Mouse (Mus musculus) gastrocnemius, adult 2 months (tissue): ENCODE results near the gene Ccndbp1. TPM values are rescaled to one million over a fixed set of nuclear protein-coding genes. Genes with fewer than 3 reads are reported as not detected.
"Not testable (repeated sequence)": the region's sequence is repeated elsewhere in the genome, so short reads cannot be mapped to it uniquely, and the experiment has no call there.

Experiments used
- DNase-seq: peaks from one replicate; pipeline ENCODE4 v3.0.0; 2022
- H3K27ac ChIP-seq: fragments of 200-600 bp; 2 replicates; pipeline ENCODE4 v1.8.1; 2022; ENCODE audit warnings: mild to moderate bottlenecking
- H3K4me3 ChIP-seq: fragments of 200-600 bp; 2 replicates; pipeline ENCODE4 v1.8.1; 2022; ENCODE audit warnings: mild to moderate bottlenecking, moderate library complexity
- CTCF ChIP-seq: fragments of 200-600 bp; IDR thresholded peaks from 2 replicates; pipeline ENCODE4 v1.8.1; 2022; ENCODE audit warnings: antibody characterized with exemption, mild to moderate bottlenecking, moderate library complexity
- intact Hi-C: fragments of 180-260 bp; cut with DNase I; formaldehyde crosslinking; loops from one replicate; pipeline ENCODE4 v1.15.1; 2025
- total RNA-seq, 2 experiments: library from RNA; stranded (reverse); gene quantifications; 2 replicates each; pipeline ENCODE4 v1.2.3; 2021

Gene Ccndbp1
- total RNA-seq, 2 experiments from 2014 or later: 20.9 to 21.1 TPM

DNA sequence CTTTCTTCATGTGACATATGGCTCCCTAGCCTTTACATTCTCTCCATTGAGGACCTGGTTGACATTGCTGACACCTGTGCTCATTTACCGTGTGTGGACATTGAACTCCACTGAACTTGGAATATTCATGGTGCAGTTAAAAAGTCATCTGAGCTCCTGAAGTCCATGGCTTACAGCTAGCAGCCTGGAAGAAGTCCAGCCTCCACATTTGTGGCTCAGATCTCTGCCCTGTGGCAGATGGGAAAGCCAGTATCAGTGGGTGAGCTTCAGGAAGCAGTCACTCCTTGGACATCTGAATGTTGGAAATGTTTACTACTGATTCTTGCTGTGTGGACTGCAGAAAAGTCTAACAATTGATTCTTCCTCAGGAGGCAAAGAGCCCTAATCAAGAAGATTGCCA, 1.2 kb upstream of the Ccndbp1 start:
- no peak for TF ChIP-seq CTCF
- intact Hi-C loops: no loop called here

GRCm38 (mm10) chr2:121008664-121009007, 433 bp downstream of the Ccndbp1 start:
- peak overlapping the region; percentile 85 for H3K27ac ChIP-seq
- H3K4me3 ChIP-seq: peak overlapping the region; percentile 79
- intact Hi-C loops: no loop called here
- TF ChIP-seq CTCF: no peak
- no peak for DNase-seq

More for the DNA sequence above, 1.2 kb upstream of the Ccndbp1 start:
- Histone ChIP-seq H3K27ac (peak overlapping the region; percentile 85; the same call in 1 of the 2 replicates), H3K4me3 (no peak overlapping the region)
- DNase-seq: no peak

DNA sequence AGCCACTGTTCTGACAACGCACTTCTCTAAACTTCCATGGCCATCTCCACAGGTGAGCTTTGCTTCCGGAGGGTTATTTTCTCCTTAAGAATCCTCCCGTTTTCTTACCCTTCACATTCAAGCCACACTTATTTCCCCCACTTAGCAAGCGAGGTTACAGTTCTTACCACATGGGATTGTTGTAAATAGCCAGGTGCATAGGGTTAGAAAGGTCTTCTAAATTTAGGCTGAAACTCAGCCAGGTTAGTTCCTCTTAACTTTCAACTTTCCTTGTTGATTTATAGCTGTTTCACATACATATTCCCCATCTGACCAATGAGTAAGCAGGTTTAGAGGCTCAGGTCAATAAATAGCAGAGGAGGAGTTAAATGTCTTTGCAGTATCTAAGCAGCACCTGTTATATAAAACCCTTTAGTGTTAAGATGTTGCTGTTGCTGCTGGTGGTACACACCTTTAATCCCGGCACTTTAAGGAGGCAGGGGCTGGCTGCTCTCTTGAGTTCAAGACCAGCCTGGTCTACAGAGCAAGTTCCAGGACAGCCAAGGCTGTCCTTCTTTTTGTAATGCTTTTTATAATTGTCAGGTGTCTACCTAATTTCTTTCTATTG, 971 bp downstream of the Ccndbp1 start:
- Histone ChIP-seq H3K4me3 (peak overlapping the region; percentile 79), H3K27ac (peak overlapping the region; percentile 85)
- intact Hi-C loops: no loop called here
- no peak for DNase-seq
- no peak for TF ChIP-seq CTCF

DNA sequence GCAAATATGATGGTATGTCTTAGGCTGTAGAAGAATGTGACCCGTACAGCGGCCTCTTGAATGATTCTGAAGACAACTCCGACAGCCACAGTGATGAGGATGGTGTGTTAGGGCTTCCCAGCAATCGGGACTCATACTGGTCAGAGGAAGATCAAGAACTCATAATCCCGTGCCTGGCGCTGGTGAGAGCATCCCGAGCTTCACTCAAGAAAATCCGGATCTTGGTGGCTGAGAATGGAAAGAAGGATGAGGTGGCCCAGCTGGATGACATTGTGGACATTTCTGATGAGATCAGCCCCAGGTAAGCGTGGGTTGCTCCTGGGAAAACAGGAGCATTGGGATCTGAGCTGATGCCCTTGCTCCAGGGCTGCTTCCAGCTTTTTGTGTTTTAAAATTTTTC, 4.5 kb downstream of the Ccndbp1 start:
- no peak for TF ChIP-seq CTCF
- intact Hi-C loops: no loop called here
- Histone ChIP-seq H3K4me3 (no peak overlapping the region), H3K27ac (no peak overlapping the region)
- no peak for DNase-seq

- Histone ChIP-seq H3K27ac (no peak overlapping the region), H3K4me3 (no peak overlapping the region)
- intact Hi-C loops: no loop called here
- no peak for TF ChIP-seq CTCF
- DNase-seq: no peak
Measured at GRCm38 (mm10) chr2:121015507-121015906, 7.3 kb downstream of the Ccndbp1 start.

- no peak overlapping the region for H3K4me3 ChIP-seq
- no peak overlapping the region for H3K27ac ChIP-seq
- DNase-seq: no peak
- no peak for TF ChIP-seq CTCF
- intact Hi-C loops: no loop called here
Measured at GRCm38 (mm10) chr2:121016226-121016625, 8.0 kb downstream of the Ccndbp1 start.

DNA sequence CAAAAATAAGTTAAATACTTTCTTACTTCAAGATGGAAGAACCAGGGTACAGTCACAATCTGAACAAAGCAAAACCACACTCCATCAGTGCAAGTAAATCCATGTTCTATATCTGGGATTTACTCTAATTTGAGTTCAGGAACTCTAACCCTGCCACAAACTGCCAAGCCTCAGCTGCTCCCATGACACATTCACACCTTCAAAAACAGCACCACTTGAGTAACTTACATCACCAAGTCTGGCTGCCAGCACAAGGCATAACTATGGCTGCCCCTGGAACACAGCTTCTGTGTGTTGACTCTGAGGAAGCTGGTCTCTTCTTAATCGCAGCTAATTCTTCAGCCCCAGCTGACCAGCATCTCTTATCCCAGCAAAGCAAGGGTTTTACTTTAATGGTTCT, 8.9 kb downstream of the Ccndbp1 start:
- peak overlapping the region; percentile 54; the same call in 1 of the 2 replicates for H3K27ac ChIP-seq
- TF ChIP-seq CTCF: no peak
- H3K4me3 ChIP-seq: no peak overlapping the region
- intact Hi-C loops: no loop called here
- DNase-seq: peak; percentile 24

DNA sequence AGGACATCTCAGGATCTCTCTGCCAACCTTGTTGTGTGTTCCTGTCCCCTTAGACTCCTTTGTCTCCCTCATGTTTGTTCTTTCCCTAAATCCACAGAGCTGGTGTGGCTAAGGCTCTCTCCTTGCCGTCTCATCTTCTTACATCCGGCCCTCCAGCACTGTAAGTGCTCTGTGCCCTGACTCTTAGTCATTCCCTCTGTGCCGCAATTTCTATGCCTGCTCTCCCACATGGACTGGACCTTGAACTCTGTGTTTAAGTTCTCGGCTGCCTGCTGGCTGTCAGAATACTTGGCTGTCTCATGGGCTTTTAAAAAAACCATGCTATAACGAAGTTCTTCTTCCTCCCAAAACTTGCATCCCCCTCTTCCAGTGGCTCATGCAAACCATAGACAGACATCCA, 14.7 kb downstream of the Ccndbp1 start:
- DNase-seq: no peak
- no peak for TF ChIP-seq CTCF
- no peak overlapping the region for H3K27ac ChIP-seq
- intact Hi-C loops: no loop called here
- H3K4me3 ChIP-seq: no peak overlapping the region

GRCm38 (mm10) chr2:121036733-121037341, 28.6 kb downstream of the Ccndbp1 start, which contains the start of gene Epb42:
Gene Epb42, minus strand, starts transcription at chr2:121037072.
- intact Hi-C loops: no loop called here
- no peak within 1 kb of the TSS for H3K4me3 ChIP-seq
- no peak for DNase-seq
- H3K27ac ChIP-seq: no peak within 1 kb of the TSS
- no peak for TF ChIP-seq CTCF

DNA sequence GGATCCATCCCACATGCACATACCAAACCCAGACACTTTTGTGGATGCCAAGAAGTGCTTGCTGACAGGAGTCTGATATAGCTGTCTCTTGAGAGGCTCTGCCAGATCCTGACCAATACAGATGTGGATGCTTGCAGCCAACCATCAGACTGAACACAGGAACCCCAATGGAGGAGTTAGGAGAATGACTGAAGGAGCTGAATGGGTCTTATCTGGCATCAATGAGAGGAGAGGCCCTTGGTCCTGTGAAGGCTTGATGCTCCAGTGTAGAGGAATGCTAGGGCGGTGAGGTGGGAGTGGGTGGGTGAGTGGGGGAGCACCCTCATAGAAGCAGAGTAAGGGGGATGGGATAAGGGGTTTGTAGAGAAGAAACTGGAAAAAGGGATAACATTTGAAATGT, 30.6 kb downstream of the Ccndbp1 start:
- H3K27ac ChIP-seq, DNase-seq, H3K4me3 ChIP-seq, intact Hi-C loops: not testable (repeated sequence)

DNA sequence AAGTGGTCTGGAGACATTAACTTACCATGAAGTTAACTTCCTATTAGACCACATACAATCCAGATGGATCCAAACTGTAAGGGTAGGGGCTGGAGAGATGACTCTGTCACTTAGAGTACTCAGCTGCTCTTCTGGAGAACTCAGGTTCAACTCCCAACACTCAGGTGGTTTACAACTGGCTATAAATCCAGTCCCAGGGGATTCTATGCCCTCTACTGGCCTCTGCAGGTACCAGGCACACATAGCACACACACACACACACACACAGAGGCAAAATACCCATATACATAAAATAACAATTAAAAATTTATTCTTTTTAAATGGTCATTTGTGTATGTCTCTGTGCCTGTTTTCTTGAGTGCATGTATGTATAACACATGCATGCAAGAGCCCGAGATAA, 31.2 kb downstream of the Ccndbp1 start:
- Histone ChIP-seq H3K4me3 (no peak overlapping the region), H3K27ac (no peak overlapping the region)
- DNase-seq: no peak
- TF ChIP-seq CTCF: no peak
- intact Hi-C loops: no loop called here

GRCm38 (mm10) chr2:121041098-121041497, 32.9 kb downstream of the Ccndbp1 start:
- intact Hi-C loops: loop anchor here (5.0 kb wide), 1 partner anchor 61 kb away; no protein-coding TSS in a partner anchor

GRCm38 (mm10) chr2:121045653-121046052, 37.5 kb downstream of the Ccndbp1 start:
- no peak overlapping the region for H3K4me3 ChIP-seq
- TF ChIP-seq CTCF: no peak
- no peak for DNase-seq
- intact Hi-C loops: no loop called here
- no peak overlapping the region for H3K27ac ChIP-seq

More at GRCm38 (mm10) chr2:121041098-121041497, 32.9 kb downstream of the Ccndbp1 start:
- no peak overlapping the region for H3K4me3 ChIP-seq
- TF ChIP-seq CTCF: peak; percentile 61
- no peak for DNase-seq
- H3K27ac ChIP-seq: no peak overlapping the region

GRCm38 (mm10) chr2:121052176-121052575, 44.0 kb downstream of the Ccndbp1 start:
- intact Hi-C loops: no loop called here
- no peak for TF ChIP-seq CTCF
- Histone ChIP-seq H3K4me3 (no peak overlapping the region), H3K27ac (no peak overlapping the region)
- DNase-seq: no peak
